Mouse (Mus musculus) adrenal gland, adult 2 months (tissue): ENCODE measurements around the gene Fcgr1. TPM values are rescaled to one million over a fixed set of nuclear protein-coding genes. Genes with fewer than 3 reads are reported as not detected.

Experiments used
- DNase-seq: peaks from one replicate; pipeline ENCODE4 v3.0.0; 2021
- polyA plus RNA-seq: library from polyadenylated mRNA; depleted of rRNA; stranded (reverse); fragments of >200 nt; gene quantifications from 2 replicates; pipeline ENCODE4 v1.2.3, GENCODE M21; 2012
- total RNA-seq, 2 experiments: library from RNA; stranded (reverse); gene quantifications; 2 replicates each; pipeline ENCODE4 v1.2.3; 2021

Gene Fcgr1
- total and polyA plus RNA-seq, 3 experiments, result 1.9 to 2.3 (median 2.1) TPM

DNA sequence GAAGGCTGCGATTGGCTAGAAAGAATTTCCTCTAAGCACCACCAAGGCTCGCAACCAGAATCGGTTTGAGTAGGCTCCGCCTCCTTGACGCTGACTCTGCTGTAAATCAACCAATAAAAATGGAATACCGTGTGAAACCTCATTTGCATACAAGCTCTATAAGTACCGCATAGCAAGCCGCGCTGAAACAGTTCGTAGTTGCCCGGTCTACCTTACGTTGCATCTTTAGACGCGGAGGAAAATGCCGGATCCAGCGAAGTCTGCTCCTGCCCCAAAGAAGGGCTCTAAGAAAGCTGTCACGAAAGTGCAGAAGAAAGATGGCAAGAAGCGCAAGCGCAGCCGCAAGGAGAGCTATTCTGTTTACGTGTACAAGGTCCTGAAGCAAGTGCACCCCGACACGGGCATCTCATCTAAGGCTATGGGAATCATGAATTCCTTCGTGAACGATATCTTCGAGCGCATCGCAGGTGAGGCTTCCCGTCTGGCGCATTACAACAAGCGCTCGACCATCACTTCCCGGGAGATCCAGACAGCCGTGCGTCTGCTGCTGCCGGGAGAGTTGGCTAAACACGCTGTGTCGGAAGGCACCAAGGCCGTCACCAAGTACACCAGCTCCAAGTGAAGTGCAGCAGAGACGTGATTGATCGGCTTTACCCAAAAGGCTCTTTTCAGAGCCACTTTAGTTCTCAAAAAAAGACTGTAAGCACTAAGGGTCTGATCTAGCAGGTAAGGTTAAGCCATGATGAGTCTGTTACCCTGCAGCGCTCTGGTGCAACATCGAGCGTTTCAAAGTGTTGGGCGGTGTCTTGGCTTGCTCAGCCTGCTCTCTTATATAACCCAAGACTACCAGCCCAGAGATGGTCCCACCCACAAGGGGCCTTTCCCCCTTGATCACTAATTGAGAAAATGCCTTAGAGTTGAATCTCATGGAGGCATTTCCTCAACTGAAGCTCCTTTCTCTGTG lies 24.0 kb downstream of the Fcgr1 start, which contains the start of gene Hist2h2bb:
TSS of gene Hist2h2bb (plus strand) at position 242 of the 964 bp plus-strand sequence.
- peak; percentile 92 for DNase-seq

DNA sequence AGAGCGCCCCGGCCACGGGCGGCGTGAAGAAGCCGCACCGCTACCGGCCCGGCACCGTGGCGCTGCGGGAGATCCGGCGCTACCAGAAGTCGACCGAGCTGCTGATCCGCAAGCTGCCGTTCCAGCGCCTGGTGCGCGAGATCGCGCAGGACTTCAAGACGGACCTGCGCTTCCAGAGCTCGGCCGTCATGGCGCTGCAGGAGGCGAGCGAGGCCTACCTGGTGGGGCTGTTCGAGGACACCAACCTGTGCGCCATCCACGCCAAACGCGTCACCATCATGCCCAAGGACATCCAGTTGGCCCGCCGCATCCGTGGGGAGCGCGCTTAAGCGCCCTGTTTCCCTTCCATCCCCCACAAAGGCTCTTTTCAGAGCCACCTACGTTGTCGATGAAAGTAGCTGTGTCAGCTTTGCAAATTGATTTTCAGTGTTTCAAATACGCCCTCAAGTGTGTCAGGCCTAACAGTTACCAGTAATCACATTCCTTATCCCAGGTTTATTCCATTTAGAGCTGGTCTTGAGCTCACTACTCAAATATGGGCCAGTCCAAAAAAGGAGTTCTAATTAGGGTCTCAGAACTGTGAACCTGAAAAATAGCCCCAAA lies 24.9 kb downstream of the Fcgr1 start:
- DNase-seq, result peak; percentile 51

DNA sequence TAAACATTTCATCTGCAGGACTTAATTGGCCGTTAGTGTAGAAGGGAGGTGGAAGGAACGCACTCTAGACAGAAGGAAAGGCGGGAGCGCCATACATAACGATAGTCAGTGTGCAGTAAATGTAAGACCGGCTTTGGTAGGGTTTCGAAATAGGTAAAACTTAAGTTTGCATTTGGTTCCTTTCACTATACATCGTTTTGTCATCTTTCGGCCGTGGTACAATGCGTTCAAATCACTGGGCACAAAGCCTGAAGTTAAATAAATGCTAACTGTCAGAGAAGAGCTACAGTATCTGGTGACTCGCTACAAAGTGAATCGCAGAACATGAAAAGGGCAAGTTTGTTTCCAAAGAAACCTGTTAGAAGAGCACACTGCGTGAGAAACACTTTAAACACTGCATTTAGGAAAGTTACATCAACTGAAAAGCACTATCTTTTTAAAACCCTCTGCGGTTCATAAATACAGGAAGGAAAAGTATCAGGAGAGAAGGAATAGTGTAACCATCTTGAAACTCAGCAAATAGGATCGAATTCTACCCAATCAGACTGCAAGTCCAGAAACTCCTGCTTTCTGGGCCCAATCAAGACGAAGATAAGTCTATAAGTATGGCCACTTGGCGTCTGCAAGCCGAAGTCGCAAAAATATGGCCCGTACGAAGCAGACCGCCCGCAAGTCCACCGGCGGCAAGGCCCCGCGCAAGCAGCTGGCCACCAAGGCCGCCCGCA lies 25.6 kb downstream of the Fcgr1 start, which contains the start of gene Hist2h3b:
TSS of gene Hist2h3b (plus strand) at position 604 of the 725 bp plus-strand sequence.
- DNase-seq, result peak; percentile 89

DNA sequence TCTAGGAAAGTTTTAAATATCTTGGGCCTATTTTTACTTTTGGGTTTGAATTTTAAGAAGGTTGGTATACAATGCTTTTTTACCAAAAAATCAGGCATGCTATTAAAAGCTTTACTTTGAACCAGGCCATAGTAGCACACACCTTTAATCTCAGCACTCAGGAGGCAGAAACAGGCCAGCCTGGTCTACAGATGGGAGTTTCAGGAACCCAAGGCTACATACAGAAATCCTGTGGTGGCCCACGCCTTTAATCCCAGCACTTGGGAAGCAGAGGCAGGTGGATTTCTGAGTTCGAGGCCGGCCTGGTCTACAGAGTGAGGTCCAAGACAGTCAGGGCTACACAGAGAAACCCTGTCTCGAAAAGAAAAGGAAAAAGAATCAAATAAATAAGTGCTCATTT lies 26.2 kb downstream of the Fcgr1 start:
- DNase-seq, result no peak

DNA sequence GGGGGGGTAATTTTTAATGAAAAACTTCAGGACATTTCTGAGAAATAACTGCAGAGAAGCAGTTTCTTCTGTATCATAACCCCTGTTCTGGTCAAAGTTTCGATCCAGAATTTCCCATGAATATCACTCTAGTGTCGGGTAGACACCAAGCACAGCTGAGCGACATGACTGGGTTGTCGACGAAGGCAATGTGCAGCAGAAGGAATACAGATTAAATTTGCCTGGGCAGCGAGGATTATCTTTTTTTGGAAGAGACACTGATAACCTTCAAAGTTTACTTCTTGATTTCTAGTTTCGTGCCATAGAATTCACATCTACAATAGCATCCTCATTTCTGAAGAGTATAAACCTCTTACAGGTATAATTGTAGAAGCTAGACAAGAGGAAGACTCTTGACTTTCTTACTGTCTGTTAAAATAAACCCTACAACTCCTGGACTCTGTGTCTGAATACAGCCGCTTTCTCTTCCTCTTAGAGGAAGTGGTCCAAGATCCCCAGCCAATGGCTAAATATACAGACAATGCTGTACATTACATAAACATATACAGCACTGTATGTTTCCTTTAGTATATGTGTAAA lies 27.5 kb downstream of the Fcgr1 start:
- no peak for DNase-seq

DNA sequence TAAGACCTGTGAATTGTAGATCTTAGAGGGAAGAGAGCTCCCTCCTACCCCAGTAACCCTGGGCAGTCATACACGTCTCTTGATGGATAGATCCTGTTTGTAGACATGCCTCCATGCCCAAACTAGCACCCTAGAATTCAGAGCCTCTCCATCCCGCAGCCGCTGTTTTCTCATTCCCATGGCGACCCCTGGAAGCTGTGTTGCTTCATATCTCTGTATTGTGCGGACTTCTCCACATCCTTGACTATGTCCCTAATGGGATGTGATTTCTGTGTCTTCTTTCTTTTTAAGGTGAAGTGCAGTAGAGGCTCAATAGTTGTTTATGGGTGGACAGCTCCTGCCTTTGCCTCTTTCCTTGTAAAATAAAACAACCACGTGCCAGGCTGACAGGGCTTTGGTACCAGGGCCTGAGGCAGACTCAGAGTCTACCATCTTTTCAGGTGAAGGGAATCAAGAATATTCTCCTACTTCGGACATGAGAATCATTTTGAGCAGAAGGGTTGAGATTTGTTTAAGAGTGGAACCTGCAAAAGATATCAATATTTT lies 29.3 kb downstream of the Fcgr1 start:
- no peak for DNase-seq

DNA sequence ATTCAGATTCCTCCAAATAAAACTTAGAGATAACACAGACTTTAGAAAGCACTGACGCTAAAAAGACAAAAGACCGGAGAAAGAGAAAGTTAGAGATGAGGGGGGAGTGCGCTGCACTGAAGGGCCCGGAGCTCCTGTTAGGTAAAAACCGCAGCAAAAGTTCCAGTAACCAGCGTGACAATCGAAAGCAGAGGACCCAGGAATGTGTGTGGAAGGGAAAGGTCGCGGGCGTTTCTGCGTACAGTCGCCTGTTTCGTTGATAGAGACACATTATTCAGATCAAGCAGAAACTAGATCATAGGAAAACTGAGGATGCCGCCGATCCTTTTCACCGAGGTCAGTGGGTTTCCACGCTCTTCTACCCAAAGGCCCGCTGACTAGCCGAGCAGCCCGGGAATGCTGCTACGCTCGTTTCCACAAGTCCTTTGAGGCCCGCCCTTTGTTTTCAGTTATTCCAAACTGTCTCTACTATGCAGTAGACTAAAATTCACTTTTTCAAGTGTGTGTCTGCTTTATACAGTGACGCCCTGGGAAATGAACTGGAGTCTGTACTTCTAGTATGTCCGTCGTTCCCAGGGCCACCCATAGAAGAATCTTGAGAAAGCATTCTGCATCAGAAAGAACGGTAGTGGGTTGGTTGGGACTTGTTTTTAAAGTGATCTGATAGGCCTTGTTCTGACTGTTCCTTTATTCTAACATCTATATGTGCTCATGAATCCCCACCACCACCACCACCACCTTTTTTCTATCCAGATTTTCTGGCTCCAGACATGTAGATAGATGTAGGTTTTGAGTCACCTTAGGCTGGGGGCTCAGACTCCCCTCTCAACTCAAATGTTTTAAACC lies 30.0 kb downstream of the Fcgr1 start:
- peak; percentile 76 for DNase-seq

DNA sequence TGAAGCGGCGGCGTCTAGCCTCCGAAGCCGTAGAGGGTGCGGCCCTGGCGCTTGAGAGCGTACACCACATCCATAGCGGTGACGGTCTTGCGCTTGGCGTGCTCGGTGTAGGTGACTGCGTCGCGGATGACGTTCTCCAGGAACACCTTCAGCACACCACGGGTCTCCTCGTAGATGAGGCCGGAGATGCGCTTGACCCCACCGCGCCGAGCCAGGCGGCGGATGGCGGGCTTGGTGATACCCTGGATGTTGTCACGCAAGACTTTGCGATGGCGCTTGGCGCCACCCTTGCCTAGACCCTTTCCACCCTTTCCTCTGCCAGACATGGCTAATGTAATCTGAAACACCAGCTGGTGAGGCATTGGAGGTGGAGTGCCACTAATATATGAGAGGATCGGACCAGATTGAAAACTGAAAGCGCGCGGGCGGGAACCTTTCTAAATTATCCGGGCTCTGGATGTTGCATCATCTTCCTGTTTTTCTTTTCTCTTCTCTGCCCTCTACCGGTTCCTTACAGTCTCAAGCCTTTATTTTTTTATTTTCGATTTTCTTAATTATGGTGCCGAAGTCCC lies 30.7 kb downstream of the Fcgr1 start, which contains the start of gene Hist2h4:
TSS of gene Hist2h4 (minus strand) at position 333 of the 572 bp plus-strand sequence.
- DNase-seq, result peak; percentile 94

DNA sequence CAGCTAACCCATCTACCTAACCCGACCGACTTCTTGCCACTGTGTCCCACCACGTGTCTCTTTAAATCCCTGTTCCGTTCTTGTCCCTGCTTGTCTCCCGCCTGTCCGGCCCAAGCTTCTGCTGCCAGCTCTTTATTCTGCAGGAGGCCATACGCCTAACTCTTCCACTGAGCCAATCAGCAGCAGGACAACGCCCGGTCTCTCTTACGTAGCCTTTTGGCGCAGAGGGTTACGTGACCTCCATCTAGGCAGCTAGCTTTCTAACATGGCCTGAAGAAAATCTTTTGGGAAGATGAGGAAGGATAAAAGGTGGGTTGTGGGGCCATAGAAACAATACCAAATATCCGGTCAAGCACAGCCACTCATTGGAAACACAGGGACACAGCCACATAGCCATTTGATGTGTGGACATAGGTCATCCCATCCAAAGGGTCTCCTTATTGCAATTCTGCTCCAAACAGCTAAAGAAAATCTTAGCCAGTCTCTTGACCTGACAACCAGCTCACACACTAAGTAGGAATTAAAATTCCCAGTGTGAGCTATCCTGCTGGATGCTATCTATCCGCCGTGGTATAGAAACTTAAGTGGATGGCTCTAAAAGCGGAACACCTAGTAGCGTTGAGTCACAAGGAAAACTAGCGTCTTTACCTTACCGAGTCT lies 31.4 kb downstream of the Fcgr1 start:
- DNase-seq, result peak; percentile 91

DNA sequence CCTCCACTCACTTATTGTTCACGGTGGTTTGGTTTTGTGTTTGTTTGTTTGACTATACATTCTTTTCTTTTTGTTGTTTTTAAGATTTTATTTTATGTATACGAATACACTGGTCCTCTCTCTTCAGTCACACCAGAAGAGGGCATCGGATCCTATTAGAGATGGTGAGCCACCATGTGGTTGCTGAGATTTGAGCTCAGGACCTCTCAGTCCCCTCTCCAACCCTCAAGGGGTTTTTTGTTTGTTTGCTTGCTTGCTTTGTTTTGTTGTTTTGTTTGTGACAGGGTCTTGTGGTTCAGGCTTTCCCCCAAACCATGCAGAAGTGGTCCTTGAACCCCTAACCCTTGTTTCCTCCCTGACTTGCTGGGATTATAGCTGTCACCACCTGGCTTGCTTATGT lies 32.1 kb downstream of the Fcgr1 start:
- DNase-seq, result no peak

DNA sequence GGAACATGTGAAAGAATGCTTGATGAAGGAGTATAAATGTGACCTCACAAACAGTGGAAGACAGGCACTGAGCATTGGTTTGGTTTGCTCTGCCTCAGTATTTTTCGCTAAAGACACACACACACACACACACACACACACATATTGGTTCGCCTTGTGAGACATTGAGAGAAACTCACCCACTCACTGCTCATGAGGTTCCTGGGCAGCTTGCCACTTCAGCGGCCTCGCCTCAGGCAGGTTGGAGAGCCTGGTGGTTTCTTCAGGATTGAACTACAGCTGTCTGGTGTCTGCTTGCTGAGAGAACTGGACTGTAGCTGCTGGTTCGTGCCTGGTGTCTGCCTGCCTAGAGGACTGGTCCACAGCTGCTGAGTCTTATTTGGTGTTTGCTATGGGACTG lies 33.5 kb downstream of the Fcgr1 start:
- DNase-seq, result no peak

DNA sequence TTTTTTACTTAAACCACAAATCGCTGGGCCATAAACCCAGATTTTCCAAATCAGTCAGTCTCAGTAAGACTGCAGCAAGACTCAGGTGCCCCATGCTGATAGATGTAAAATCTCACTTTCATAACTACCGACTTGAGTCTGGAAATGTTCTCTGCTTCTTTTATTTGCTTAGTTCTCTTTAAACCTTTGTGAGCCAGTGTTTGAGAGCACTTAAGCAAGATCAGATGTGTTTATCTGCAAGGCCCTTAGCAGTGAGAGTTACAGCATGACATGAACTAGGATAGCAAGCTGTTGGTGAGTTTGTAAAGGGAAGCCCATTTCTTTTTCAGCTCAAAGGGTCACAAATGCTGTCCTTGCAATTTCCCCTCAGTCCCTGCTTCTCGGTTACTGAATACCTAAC lies 36.6 kb downstream of the Fcgr1 start:
- DNase-seq, result no peak

DNA sequence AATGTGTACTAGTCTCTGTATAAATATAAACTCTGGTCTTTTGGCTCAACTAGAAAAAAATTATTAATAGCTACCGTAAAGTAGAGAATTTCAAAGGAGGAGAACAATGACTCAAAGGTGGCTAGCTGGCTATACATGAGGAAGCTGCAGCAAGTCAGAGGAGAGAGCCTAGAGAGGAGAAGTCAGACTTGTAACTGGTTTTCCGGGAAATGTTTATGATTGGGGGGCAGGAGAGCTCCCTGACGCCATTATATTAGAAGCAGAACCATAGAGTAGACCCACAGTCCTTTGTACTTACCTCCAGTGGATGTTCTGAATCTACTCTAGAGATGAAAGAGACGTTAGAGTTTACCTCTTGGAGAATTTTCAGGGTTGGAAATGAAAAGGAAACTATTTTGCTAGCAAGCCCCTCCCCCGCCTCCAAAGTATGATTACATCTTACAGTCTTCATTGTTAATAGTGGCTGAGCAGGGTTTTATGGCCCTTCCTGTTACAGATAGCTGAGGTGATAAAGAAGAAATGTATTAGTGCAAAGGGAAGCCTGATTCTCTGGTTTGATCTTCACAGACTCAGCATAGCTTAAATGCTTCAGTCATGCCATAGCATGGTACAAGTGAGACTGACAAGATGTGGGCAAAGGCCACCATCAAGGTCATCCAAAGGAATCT lies 37.7 kb downstream of the Fcgr1 start:
- no peak for DNase-seq

DNA sequence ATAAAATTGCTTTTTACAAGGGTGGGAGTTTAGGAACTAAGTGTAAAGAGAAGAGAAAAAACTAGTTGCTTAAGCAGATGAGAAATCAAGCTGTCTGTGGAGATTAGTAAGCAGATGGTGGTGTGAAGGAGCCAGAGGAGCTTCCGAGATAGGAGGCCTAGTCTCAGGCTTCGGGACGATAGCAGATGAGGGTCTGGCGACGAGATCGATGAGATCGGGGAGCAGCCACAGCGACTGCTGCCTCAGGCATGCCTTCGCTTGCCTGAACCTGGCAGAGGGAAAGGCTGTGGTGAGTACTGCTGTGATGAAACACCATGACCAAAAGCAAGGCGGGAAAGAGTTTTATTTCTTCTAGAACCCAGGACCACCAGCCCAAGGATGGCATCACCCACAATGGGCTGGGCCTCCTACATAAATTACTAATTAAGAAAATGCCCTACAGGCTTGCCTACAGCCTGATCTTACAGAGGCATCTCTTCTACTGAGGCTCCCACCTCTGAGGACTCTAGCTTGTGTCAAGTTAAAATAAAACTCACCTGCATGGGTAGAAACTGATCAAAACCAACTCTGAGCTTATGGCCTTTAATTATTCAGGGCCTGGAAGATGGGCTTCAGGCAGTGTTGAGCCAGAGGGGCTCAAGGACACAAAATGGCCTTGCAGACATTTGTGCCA lies 39.0 kb downstream of the Fcgr1 start:
- DNase-seq, result no peak

DNA sequence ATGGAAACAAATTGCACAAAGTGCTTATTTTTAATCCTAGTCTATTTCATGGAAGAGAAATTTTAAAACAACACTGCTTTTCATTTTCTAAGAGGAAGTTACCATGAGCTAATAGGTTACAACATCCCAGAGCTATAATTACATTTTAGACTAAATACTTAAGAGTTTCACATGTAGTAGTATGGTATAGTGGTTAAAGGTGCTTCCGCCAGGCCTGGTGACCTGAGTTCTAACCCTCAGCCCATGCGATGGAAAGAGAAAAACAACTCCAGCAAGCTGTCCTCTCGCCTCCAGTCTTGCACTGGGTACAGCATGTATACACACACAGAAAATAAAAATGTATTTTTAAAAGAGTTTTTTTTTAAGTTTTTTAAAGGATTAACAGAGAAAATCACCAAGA lies 42.0 kb downstream of the Fcgr1 start:
- DNase-seq, result no peak

DNA sequence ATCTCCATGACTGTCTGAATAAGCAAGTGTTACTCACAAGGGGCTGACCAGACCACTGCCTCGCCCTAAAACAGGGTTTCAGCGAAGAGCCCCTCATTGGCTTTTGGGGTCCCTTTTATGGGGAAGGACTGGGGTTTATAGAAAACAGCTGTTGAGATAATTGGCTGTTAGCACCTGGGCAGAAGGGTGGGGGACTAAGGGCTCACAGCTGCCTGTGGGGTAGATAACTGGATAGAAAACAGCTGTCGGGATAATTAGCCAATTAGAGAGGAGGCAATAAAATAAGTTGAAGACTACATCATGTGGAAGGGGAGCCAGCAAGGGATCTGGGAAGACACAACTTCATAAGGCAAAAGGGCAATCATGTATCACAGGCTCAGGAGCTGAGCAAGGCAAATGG lies 42.9 kb downstream of the Fcgr1 start:
- no peak for DNase-seq

DNA sequence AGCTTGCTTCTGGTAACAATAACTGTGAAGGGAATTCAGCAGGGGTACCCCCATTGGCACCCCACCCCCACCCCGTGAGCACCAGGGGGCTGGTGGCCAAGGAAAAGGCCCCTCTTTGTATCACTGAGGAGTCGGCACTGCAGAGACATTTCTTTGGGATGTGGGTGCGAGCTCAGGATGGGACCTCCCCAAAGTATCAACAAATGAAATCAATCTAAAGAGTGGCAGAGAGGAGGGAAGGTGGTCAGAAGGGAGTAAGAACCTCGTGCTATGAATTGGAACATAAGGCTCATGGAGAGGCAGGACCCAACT lies 44.8 kb downstream of the Fcgr1 start:
- no peak for DNase-seq

DNA sequence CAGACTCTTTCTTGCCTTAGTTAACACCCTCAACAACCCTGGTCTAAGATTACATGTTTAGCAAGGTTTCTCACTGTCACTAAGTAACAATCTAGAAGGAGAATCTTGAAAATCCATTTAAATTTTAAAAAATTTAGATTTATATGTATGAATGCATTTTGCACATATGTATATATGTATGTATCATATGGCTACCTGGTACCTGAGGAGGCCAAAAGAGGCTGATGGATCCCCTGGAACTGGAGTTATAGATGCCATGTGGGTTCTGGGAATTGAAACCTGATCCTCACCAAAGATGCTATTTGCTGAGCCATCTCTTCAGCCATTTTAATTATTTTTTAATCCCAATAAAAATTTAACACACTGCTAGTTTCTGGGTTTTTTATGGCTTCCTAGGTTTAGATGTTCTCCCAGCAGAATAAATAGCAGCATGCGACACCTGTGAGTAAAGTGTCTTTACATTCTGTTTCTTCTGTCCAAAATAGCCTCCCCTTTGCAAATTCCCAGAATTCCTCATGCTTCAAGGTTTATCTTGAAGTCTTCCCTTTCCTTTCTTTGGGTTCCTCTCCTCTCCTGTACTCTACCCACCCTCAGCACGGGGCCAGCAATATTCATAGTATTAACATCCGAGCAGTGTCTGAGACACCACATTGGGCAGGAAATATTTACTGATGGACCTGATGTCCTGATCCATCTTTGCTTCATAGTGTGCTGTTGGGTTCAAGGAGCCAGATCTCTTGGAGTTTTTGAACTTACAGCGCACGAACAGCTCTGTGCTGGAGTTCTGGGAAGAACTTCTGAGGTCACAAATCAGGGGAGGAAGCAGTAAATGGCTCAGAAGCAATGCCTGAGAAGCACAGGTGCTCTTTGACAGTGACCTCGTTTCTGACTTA lies 45.4 kb downstream of the Fcgr1 start:
- no peak for DNase-seq
